Mouse (Mus musculus) midbrain, embryonic 15.5 days (tissue): ENCODE measurements around the gene Idh3a. TPM values are rescaled to one million over a fixed set of nuclear protein-coding genes. Genes with fewer than 3 reads are reported as not detected.
A peak's percentile ranks its signal among the peaks of the same experiment; 100 is the strongest.

Experiments
- ATAC-seq: fragments of 200-750 bp; cut with Nextera tagmentation; replicated peaks from 2 replicates; pipeline ENCODE4 v1.8.0; 2017; ENCODE audit warnings: moderate TSS enrichment
- H3K27ac ChIP-seq: fragments of 300-500 bp; sonication (generic); 2 replicates; pipeline ENCODE4 v1.5.1; 2015; ENCODE audit warnings: mild to moderate bottlenecking, inconsistent platforms
- H3K27me3 ChIP-seq: fragments of 300-500 bp; sonication (generic); replicated peaks from 2 replicates; pipeline ENCODE4 v1.6.1; 2015; ENCODE audit warnings: inconsistent platforms
- H3K36me3 ChIP-seq: fragments of 300-500 bp; sonication (generic); replicated peaks from 2 replicates; pipeline ENCODE4 v1.6.1; 2015; ENCODE audit warnings: inconsistent platforms
- H3K4me1 ChIP-seq: fragments of 300-500 bp; sonication (generic); 2 replicates; pipeline ENCODE4 v1.6.1; 2015; ENCODE audit warnings: inconsistent platforms
- H3K4me2 ChIP-seq: fragments of 300-500 bp; sonication (generic); 2 replicates; pipeline ENCODE4 v1.6.1; 2015; ENCODE audit warnings: inconsistent platforms, mild to moderate bottlenecking, moderate library complexity
- H3K4me3 ChIP-seq: fragments of 300-500 bp; sonication (generic); 2 replicates; pipeline ENCODE4 v1.5.1; 2015; ENCODE audit warnings: mild to moderate bottlenecking, inconsistent platforms
- H3K9ac ChIP-seq: fragments of 300-500 bp; sonication (generic); 2 replicates; pipeline ENCODE4 v1.6.1; 2015; ENCODE audit warnings: mild to moderate bottlenecking, inconsistent platforms
- H3K9me3 ChIP-seq: fragments of 300-500 bp; sonication (generic); 2 replicates; pipeline ENCODE4 v1.6.1; 2016; ENCODE audit warnings: inconsistent platforms
- WGBS: fragments of 180-500 bp; shearing (Covaris S2); methylation state at CpG from one replicate; pipeline ENCODE4 v1.1.7; 2015; ENCODE audit warnings: mixed read lengths; 5-methylcytosine and 5-hydroxymethylcytosine counted together
- polyA plus RNA-seq: library from polyadenylated mRNA; unstranded; fragments of >200 nt; fragmentation: Nextera tagmentation; extraction: Ambion mirVana; gene quantifications from 2 replicates; pipeline ENCODE4 v1.2.1, GENCODE M21; 2015

The Idh3a gene
- 132 and 136 TPM in 2 replicates for polyA plus RNA-seq

GRCm38 (mm10) chr9:54586199-54587061 is at the start of gene Idh3a:
Gene Idh3a, plus strand, starts transcription at chr9:54586334.
- Histone ChIP-seq H3K4me2 (peak within 1 kb of the TSS; percentile 70), H3K4me1 (peaks cover 19% of the 10 kb centered on the region), H3K9me3 (no peaks in the 10 kb centered on the region), H3K9ac (peak within 1 kb of the TSS; percentile 83), H3K36me3 (peaks cover 9% of the 10 kb centered on the region; the same call in 1 of the 2 replicates), H3K27ac (peak within 1 kb of the TSS; percentile 63), H3K4me3 (peak within 1 kb of the TSS; percentile 85), H3K27me3 (no peaks in the 10 kb centered on the region)
- under 1% methylated on average over 72 of the region's 73 CpGs for WGBS
- ATAC-seq: peak; percentile 99

GRCm38 (mm10) chr9:54537030-54537429 is 49.1 kb upstream of the Idh3a start:
- ATAC-seq: no peak
- Histone ChIP-seq H3K36me3 (no peaks in the 10 kb centered on the region), H3K9me3 (no peaks in the 10 kb centered on the region), H3K4me1 (peaks cover 10% of the 10 kb centered on the region), H3K4me2 (no peak overlapping the region), H3K27me3 (no peaks in the 10 kb centered on the region), H3K27ac (no peak overlapping the region), H3K9ac (no peak overlapping the region), H3K4me3 (no peak overlapping the region)
- 25% methylated on average over 4 of the region's 4 CpGs for WGBS

GRCm38 (mm10) chr9:54537480-54537879 is 48.7 kb upstream of the Idh3a start:
- Histone ChIP-seq H3K27me3 (no peaks in the 10 kb centered on the region), H3K36me3 (no peaks in the 10 kb centered on the region), H3K4me3 (no peak overlapping the region), H3K4me2 (no peak overlapping the region), H3K27ac (no peak overlapping the region), H3K9ac (no peak overlapping the region), H3K9me3 (no peaks in the 10 kb centered on the region), H3K4me1 (peaks cover 10% of the 10 kb centered on the region)
- ATAC-seq: no peak
- 78% methylated on average over 3 of the region's 3 CpGs for WGBS

- 96% methylated on average over 3 of the region's 3 CpGs for WGBS
- no peaks in the 10 kb centered on the region for H3K9me3 ChIP-seq
- ATAC-seq: no peak
- no peak overlapping the region for H3K27ac ChIP-seq
- H3K9ac ChIP-seq: no peak overlapping the region
- peaks cover 10% of the 10 kb centered on the region for H3K4me1 ChIP-seq
- H3K27me3 ChIP-seq: no peaks in the 10 kb centered on the region
- no peak overlapping the region for H3K4me2 ChIP-seq
- no peak overlapping the region for H3K4me3 ChIP-seq
- H3K36me3 ChIP-seq: no peaks in the 10 kb centered on the region
These were observed 47.9 kb upstream of the Idh3a start for GRCm38 (mm10) chr9:54538244-54538643.

- Histone ChIP-seq H3K4me2 (no peak within 1 kb of the TSS), H3K9me3 (no peaks in the 10 kb centered on the region), H3K36me3 (no peaks in the 10 kb centered on the region), H3K9ac (no peak within 1 kb of the TSS), H3K27me3 (no peaks in the 10 kb centered on the region), H3K4me3 (no peak within 1 kb of the TSS), H3K27ac (no peak within 1 kb of the TSS), H3K4me1 (peaks cover 9% of the 10 kb centered on the region)
- ATAC-seq: no peak
- WGBS: 91% methylated on average over 14 of the region's 14 CpGs
These were observed 47.5 kb upstream of the Idh3a start, which contains the start of gene Sh2d7 for GRCm38 (mm10) chr9:54538684-54539083. Gene Sh2d7, plus strand, starts transcription at chr9:54538984.

DNA sequence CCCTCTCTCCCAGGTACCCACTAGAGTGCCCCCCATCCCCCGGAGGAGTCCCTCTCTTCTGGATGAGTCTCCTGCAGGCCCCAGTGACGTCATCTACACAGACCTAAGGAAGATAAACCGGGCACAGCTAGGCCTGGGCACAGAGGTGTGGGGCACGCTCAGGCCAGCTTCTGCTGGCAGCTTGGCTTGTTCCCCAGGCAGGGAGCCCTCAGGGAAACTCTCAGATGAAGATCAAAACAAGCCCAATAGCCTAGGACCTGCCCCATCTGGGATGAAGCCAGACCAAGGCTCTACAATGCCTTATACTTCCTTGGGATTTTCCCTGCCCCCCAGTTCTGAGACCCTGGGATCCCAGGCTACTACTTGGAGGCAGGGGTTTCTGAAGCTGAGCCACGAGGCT is 45.3 kb upstream of the Idh3a start:
- 67% methylated on average over 5 of the region's 5 CpGs for WGBS
- Histone ChIP-seq H3K4me2 (no peak overlapping the region), H3K27ac (no peak overlapping the region), H3K9ac (no peak overlapping the region), H3K36me3 (no peaks in the 10 kb centered on the region), H3K4me1 (peaks cover 2% of the 10 kb centered on the region; the same call in 1 of the 2 replicates), H3K27me3 (no peaks in the 10 kb centered on the region), H3K9me3 (no peaks in the 10 kb centered on the region), H3K4me3 (no peak overlapping the region)
- ATAC-seq: no peak

- Histone ChIP-seq H3K4me3 (no peak overlapping the region), H3K27me3 (no peaks in the 10 kb centered on the region), H3K4me2 (no peak overlapping the region), H3K4me1 (no peaks in the 10 kb centered on the region), H3K9ac (no peak overlapping the region), H3K9me3 (no peaks in the 10 kb centered on the region), H3K36me3 (no peaks in the 10 kb centered on the region), H3K27ac (no peak overlapping the region)
- WGBS: 87% methylated on average over 9 of the region's 9 CpGs
- ATAC-seq: no peak
These were observed 41.8 kb upstream of the Idh3a start for GRCm38 (mm10) chr9:54544212-54544953.

DNA sequence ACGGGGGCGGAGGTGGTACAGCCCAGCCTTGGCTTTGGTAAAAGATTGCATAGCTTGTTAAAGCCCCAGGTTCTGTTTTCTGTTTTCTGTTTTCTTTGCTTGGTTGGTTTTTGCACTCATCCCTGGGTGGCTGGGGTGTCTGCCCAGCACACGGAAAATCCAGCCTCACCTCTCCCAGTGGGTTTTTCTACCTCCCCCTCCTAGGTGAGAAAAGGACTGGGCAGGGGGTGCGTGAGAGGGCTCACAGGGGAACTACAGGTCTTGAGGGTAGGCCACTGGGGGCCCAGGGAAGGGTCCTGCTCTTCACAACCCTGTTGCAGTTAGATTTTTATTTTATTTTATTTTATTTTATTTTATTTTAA is 41.2 kb upstream of the Idh3a start:
- Histone ChIP-seq H3K27ac (no peak overlapping the region), H3K36me3 (no peaks in the 10 kb centered on the region), H3K4me2 (no peak overlapping the region), H3K9ac (no peak overlapping the region), H3K4me3 (no peak overlapping the region), H3K27me3 (no peaks in the 10 kb centered on the region), H3K9me3 (no peaks in the 10 kb centered on the region), H3K4me1 (no peaks in the 10 kb centered on the region)
- no peak for ATAC-seq
- 92% methylated on average over 4 of the region's 4 CpGs for WGBS

DNA sequence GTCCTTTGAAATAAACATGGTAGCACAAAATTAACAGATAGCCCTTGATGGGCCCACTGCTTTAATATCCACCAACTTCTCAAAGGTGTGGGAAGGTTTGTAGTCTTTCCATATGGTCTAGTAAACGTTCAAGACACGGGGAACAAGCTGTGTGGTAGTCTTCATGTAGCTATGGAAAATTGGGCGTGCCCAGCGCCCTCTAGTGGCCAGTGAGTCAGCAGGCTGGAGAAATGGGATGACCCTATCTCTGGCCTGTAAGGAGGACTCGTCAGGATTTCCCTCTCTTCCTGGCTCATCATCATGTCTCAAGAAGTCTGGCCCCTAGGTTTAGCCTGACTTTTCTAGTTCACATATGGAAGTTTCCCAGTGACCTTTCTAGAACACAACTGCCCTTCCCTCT is 38.6 kb upstream of the Idh3a start:
- no peaks in the 10 kb centered on the region for H3K36me3 ChIP-seq
- no peaks in the 10 kb centered on the region for H3K9me3 ChIP-seq
- H3K4me3 ChIP-seq: no peak overlapping the region
- H3K27ac ChIP-seq: no peak overlapping the region
- no peak overlapping the region for H3K9ac ChIP-seq
- WGBS: 18% methylated on average over 5 of the region's 5 CpGs
- no peak for ATAC-seq
- no peaks in the 10 kb centered on the region for H3K27me3 ChIP-seq
- no peak overlapping the region for H3K4me2 ChIP-seq
- H3K4me1 ChIP-seq: no peaks in the 10 kb centered on the region

DNA sequence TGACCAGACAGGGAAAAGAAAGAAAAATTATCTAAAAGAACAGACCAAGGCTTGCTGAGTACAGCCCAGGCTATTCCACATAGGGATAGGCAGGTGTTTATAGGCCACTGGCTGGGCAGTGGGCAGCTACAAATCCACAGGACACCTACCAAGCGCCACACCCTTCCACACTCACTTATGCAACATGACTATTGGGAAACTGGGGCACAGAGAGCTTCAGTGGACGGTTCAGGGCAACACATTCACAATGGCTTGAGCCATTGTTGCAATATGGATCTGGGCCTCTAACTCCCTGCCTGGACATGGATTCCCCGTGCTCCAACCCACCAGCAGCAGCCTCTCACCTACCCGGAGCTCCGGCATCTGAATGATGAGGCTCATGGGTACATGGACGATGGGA is 36.7 kb upstream of the Idh3a start:
- H3K36me3 ChIP-seq: no peaks in the 10 kb centered on the region
- H3K27me3 ChIP-seq: no peaks in the 10 kb centered on the region
- H3K9me3 ChIP-seq: no peaks in the 10 kb centered on the region
- H3K4me1 ChIP-seq: no peaks in the 10 kb centered on the region
- no peak for ATAC-seq
- H3K4me2 ChIP-seq: no peak overlapping the region
- no peak overlapping the region for H3K9ac ChIP-seq
- no peak overlapping the region for H3K4me3 ChIP-seq
- 87% methylated on average over 6 of the region's 6 CpGs for WGBS
- no peak overlapping the region for H3K27ac ChIP-seq

- Histone ChIP-seq H3K27me3 (no peaks in the 10 kb centered on the region), H3K4me3 (no peak overlapping the region), H3K4me1 (no peaks in the 10 kb centered on the region), H3K9me3 (no peaks in the 10 kb centered on the region), H3K27ac (no peak overlapping the region), H3K36me3 (no peaks in the 10 kb centered on the region), H3K9ac (no peak overlapping the region), H3K4me2 (no peak overlapping the region)
- WGBS: 32% methylated on average over 5 of the region's 5 CpGs
- ATAC-seq: no peak
These were observed 33.7 kb upstream of the Idh3a start for GRCm38 (mm10) chr9:54552409-54552808.

DNA sequence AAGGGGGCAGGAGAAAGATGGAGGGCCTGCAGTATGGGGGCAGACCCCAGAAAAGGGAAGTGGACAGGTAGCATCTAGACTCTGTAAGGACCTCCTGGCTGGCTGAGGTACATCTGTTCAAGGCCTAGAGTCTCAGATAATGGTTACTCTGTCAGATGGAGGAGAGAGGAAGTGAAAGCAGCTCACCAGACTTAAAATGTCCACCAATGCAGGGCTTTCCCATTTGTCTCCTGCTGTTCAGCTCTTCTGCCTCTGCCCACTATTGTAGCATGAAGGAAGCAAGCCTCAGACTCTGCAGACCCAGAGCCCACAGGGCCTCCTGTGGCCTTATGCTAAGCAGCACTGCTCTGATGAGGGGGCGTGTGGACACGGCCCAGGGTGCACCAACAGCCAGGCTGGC is 31.1 kb upstream of the Idh3a start:
- H3K27ac ChIP-seq: no peak overlapping the region
- H3K4me3 ChIP-seq: no peak overlapping the region
- no peak overlapping the region for H3K9ac ChIP-seq
- no peaks in the 10 kb centered on the region for H3K27me3 ChIP-seq
- H3K9me3 ChIP-seq: no peaks in the 10 kb centered on the region
- H3K4me2 ChIP-seq: no peak overlapping the region
- WGBS: 73% methylated on average over 2 of the region's 2 CpGs
- 0 out of 2 replicates have a peak, but pooled peaks cover 5% of the 10 kb centered on the region for H3K4me1 ChIP-seq
- no peak for ATAC-seq
- no peaks in the 10 kb centered on the region for H3K36me3 ChIP-seq
